Mouse (Mus musculus) stomach, postnatal 0 days (tissue): ENCODE measurements around the gene B3gnt4.

ENCODE experiments used
- CTCF ChIP-seq: IDR thresholded peaks from 2 replicates; pipeline ENCODE4 v1.5.1; 2016; ENCODE audit warnings: antibody characterized with exemption, low read depth, mild to moderate bottlenecking, moderate library complexity
- EP300 ChIP-seq: optimal IDR thresholded peaks from 2 replicates; pipeline ENCODE3; 2016; ENCODE audit warnings: antibody characterized with exemption

DNA sequence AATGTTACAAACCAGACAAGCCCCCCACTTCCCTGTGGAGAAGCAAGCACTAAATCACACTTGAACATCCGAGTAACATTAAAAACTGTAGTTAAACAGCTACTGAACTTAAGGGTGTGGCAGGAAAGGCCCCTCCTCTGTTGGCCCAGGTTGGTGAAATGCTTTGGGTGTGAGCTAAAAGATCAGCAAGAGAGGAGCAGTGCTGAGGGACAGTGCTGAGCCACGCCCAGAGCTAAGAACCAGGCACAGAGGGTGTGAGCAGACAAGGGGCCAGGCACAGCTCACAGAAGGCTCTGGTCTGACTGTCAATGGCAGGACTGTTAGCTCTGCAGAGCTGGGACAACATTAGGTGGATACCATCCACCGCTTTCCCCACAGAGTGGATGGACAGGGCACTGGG lies 1.8 kb downstream of the B3gnt4 start:
- TF ChIP-seq CTCF (no peak), EP300 (no peak)
